Mouse (Mus musculus): Measurements from ENCODE around the gene Zfhx3.

GRCm38 (mm10) chr8:108707576-108708281 is 765.3 kb downstream of the Zfhx3 start:
- TF ChIP-seq CTCF (IDR thresholded peaks at IDR 0.05) = no peak
- TF ChIP-seq EP300 (IDR thresholded peaks at IDR 0.05) = no peak
